Mouse (Mus musculus) forebrain, embryonic 13.5 days (tissue): ENCODE data around the gene Fam198b. TPM values are rescaled to one million over a fixed set of nuclear protein-coding genes. Genes with fewer than 3 reads are reported as not detected.
A peak's percentile ranks its signal among the peaks of the same experiment; 100 is the strongest.

Source experiments
- ATAC-seq: fragments of 200-750 bp; cut with Nextera tagmentation; 2 replicates; pipeline ENCODE4 v1.8.0; 2017
- H3K27ac ChIP-seq: fragments of 300-500 bp; sonication (generic); 2 replicates; pipeline ENCODE4 v1.5.1; 2015; ENCODE audit warnings: inconsistent platforms, mild to moderate bottlenecking, moderate library complexity
- H3K27me3 ChIP-seq: fragments of 300-500 bp; sonication (generic); 2 replicates; pipeline ENCODE4 v1.6.1; 2015; ENCODE audit warnings: mild to moderate bottlenecking, inconsistent platforms
- H3K36me3 ChIP-seq: fragments of 300-500 bp; sonication (generic); 2 replicates; pipeline ENCODE4 v1.6.1; 2015; ENCODE audit warnings: mild to moderate bottlenecking, inconsistent platforms; ENCODE audit not compliant: poor library complexity, severe bottlenecking
- H3K4me1 ChIP-seq: fragments of 300-500 bp; sonication (generic); 2 replicates; pipeline ENCODE4 v1.6.1; 2015; ENCODE audit warnings: inconsistent platforms
- H3K4me2 ChIP-seq: fragments of 300-500 bp; sonication (generic); 2 replicates; pipeline ENCODE4 v1.6.1; 2015; ENCODE audit warnings: inconsistent platforms, mild to moderate bottlenecking, moderate library complexity
- H3K4me3 ChIP-seq: fragments of 300-500 bp; sonication (generic); 2 replicates; pipeline ENCODE4 v1.5.1; 2015; ENCODE audit warnings: mild to moderate bottlenecking, inconsistent platforms
- H3K9ac ChIP-seq: fragments of 300-500 bp; sonication (generic); 2 replicates; pipeline ENCODE4 v1.6.1; 2015; ENCODE audit warnings: mild to moderate bottlenecking, inconsistent platforms
- H3K9me3 ChIP-seq: fragments of 300-500 bp; sonication (generic); replicated peaks from 2 replicates; pipeline ENCODE4 v1.6.1; 2016; ENCODE audit warnings: inconsistent platforms
- WGBS: fragments of 180-500 bp; shearing (Covaris S2); methylation state at CpG from one replicate; pipeline ENCODE4 v1.1.7; 2015; 5-methylcytosine and 5-hydroxymethylcytosine counted together
- polyA plus RNA-seq: library from polyadenylated mRNA; unstranded; fragments of >200 nt; fragmentation: Nextera tagmentation; extraction: Ambion mirVana; gene quantifications from 2 replicates; pipeline ENCODE4 v1.2.1, GENCODE M21; 2015

Fam198b gene
- 0.79 and 2.4 TPM in 2 replicates for polyA plus RNA-seq

DNA sequence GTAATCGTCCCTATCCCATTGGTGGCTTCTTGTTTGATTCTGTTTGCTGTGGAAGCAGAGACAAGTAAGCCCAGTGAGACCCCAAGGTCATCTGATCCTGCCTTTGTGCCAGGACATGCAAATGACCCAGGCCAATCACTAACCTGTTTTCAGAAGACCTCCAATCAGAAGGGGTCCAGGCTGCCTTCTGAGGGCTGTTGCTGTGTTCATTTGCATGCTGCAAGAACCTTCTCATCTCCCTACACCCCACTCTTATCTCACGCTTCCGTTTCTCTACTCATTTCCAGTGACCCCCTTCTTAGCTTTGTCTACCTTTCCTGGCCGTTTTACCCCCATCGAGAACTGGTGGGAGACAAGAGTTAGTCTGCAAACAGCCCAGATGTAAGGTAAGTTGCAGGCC lies at the start of gene Fam198b:
TSS of gene Fam198b (plus strand) at position 229 of the 400 bp plus-strand sequence.
- peaks cover 2% of the 10 kb centered on the region; the same call in 1 of the 2 replicates for H3K4me1 ChIP-seq
- H3K27ac ChIP-seq: no peak within 1 kb of the TSS
- no peak within 1 kb of the TSS for H3K4me2 ChIP-seq
- H3K36me3 ChIP-seq: no peaks in the 10 kb centered on the region
- no peaks in the 10 kb centered on the region for H3K9me3 ChIP-seq
- WGBS: 69% methylated on average over 5 of the region's 5 CpGs
- no peak within 1 kb of the TSS for H3K9ac ChIP-seq
- no peaks in the 10 kb centered on the region for H3K27me3 ChIP-seq
- ATAC-seq: no peak
- no peak within 1 kb of the TSS for H3K4me3 ChIP-seq

DNA sequence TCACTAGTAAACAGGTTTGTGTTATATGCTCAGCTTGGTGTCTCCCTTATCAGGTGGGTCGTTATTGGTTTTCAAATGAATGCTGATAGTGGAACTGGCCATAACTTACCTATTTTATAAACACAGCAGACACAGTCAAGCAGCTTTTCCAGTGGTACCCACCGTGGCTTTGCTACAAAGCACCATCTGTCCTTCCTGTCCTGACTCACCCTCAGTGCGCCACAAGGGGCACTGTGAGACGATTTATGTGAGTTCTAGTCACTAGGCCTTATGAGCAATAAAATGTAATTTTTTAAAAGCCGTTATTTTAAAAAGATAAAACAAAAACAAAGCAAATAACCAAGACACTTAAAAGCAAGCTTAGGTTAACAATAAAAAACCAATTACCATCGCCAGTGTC lies 45.6 kb upstream of the Fam198b start:
- WGBS: 59% methylated on average over 6 of the region's 6 CpGs

DNA sequence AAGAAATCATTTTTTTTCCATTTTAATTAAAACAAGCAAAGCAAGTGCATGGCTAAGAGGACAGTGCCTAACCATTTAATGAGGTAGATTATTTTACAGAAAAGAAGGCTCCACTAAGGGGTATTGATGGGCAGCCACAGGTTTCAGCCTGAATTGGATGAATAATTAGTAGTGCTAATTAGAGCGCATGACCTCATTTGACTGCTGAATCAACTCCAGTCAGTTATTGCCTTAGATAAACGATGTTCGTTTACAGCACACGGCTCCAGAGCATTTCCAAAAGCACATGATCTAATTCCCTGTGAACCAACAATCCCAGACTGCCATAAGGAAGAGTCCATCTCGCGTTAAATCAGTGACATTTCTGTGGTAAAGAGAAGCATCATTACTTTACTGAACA lies 42.9 kb upstream of the Fam198b start:
- Histone ChIP-seq H3K9ac (no peak overlapping the region), H3K4me2 (peak overlapping the region; percentile 67), H3K4me3 (peak overlapping the region; percentile 48), H3K27ac (no peak overlapping the region), H3K27me3 (no peaks in the 10 kb centered on the region), H3K4me1 (0 out of 2 replicates have a peak, but pooled peaks cover 2% of the 10 kb centered on the region), H3K36me3 (no peaks in the 10 kb centered on the region), H3K9me3 (no peaks in the 10 kb centered on the region)
- ATAC-seq: peak; percentile 67
- 20% methylated on average over 6 of the region's 6 CpGs for WGBS

More for the DNA sequence above, 45.6 kb upstream of the Fam198b start:
- Histone ChIP-seq H3K4me1 (0 out of 2 replicates have a peak, but pooled peaks cover 2% of the 10 kb centered on the region), H3K9me3 (no peaks in the 10 kb centered on the region), H3K4me3 (no peak overlapping the region), H3K27ac (no peak overlapping the region), H3K4me2 (no peak overlapping the region), H3K9ac (no peak overlapping the region), H3K36me3 (no peaks in the 10 kb centered on the region), H3K27me3 (no peaks in the 10 kb centered on the region)
- ATAC-seq: no peak; the same call in 1 of the 2 replicates

DNA sequence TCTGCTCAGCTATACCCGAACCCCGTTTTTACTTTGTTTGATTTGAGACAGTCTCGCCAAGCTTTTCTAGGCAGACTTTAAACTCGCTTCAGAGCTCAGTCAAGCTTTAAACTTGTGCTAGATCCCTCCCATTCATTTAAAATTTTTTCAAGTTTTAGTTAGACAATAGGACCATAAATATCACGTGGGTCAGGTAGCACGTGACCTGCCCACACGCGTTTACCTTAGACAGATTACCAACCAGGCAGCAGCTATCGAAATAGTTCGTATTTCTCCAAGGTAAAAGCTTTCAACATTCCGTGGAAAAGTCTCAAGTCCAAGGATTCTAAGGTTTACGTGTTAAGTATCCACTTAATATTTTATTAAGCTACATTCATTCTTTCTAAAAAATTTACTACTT lies 42.2 kb upstream of the Fam198b start:
- WGBS: 7% methylated on average over 12 of the region's 12 CpGs
- H3K36me3 ChIP-seq: no peaks in the 10 kb centered on the region
- no peak overlapping the region for H3K27ac ChIP-seq
- H3K9ac ChIP-seq: peak overlapping the region; percentile 60
- H3K4me2 ChIP-seq: peak overlapping the region; percentile 67
- peak; percentile 56; the same call in 1 of the 2 replicates for ATAC-seq
- H3K4me1 ChIP-seq: 0 out of 2 replicates have a peak, but pooled peaks cover 2% of the 10 kb centered on the region
- no peaks in the 10 kb centered on the region for H3K9me3 ChIP-seq
- no peaks in the 10 kb centered on the region for H3K27me3 ChIP-seq
- peak overlapping the region; percentile 48 for H3K4me3 ChIP-seq

DNA sequence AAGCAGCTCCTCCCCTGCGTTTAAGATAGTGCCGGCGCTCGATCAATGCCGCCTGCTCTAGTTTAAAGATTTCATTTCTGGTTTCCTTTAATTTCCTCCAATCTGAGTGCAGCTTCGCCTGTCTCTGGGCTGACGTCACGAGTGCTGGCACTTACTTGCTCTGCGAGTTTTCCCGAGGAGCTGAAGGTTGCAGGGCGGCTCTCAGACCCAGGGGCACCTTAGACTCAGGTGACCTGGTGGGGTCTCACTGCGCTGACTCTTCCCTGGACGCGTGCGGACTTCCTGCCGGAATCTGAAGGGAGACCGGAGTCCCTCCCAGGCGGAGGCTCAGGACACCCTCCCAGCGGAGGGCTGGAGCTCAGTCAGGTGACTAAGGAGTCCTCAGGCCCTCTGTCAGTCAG lies 41.7 kb upstream of the Fam198b start:
- H3K9ac ChIP-seq: peak overlapping the region; percentile 60
- peak overlapping the region; percentile 67 for H3K4me2 ChIP-seq
- H3K9me3 ChIP-seq: no peaks in the 10 kb centered on the region
- no peak overlapping the region for H3K27ac ChIP-seq
- no peaks in the 10 kb centered on the region for H3K36me3 ChIP-seq
- 1% methylated on average over 19 of the region's 19 CpGs for WGBS
- 0 out of 2 replicates have a peak, but pooled peaks cover 2% of the 10 kb centered on the region for H3K4me1 ChIP-seq
- no peaks in the 10 kb centered on the region for H3K27me3 ChIP-seq
- ATAC-seq: peak; percentile 89
- peak overlapping the region; percentile 48 for H3K4me3 ChIP-seq

DNA sequence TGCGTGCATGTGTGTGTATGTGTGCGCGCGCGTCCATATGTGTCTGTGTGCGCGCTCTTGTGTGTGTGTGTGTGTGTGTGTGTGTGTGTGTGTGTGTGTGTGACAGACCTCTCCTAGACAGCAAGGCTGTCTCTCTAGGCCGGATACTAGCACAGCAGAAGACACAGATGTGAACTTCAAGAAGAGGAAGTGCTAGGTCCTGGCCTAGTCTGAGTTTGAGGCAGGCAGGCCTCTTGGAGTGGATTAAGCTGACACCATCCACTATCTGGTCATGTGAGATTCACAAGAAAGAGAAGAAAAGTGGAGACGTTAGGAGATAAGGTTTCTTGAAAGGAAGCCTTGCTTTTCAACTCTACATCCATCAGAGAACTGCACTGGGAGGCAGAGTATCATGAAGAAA lies 40.3 kb upstream of the Fam198b start:
- Histone ChIP-seq H3K4me1 (0 out of 2 replicates have a peak, but pooled peaks cover 2% of the 10 kb centered on the region), H3K36me3 (no peaks in the 10 kb centered on the region), H3K4me3 (no peak overlapping the region), H3K27me3 (no peaks in the 10 kb centered on the region), H3K27ac (no peak overlapping the region), H3K9ac (no peak overlapping the region), H3K4me2 (no peak overlapping the region), H3K9me3 (no peaks in the 10 kb centered on the region)
- no peak for ATAC-seq
- 93% methylated on average over 9 of the region's 9 CpGs for WGBS

DNA sequence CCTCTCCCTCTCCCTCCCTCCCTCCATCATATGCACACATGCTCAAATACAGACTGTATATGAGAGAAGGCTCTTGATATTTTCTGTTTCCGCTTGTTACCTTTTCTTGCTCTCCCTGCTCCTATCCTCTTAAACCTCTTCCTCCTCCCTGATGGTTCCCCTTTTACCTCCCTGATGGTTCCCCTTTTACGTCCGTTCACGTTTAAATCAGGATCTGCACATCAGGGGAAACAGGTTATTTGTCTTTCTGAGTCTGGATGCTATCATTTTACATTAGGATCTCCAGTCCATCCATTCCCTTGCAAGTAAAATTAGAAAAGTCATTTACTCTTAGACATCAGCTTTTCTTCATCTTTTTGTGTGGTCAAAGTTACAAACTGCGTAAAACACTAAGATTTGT lies 37.7 kb upstream of the Fam198b start:
- Histone ChIP-seq H3K36me3 (no peaks in the 10 kb centered on the region), H3K4me2 (no peak overlapping the region), H3K9ac (no peak overlapping the region), H3K9me3 (no peaks in the 10 kb centered on the region), H3K4me3 (no peak overlapping the region), H3K27ac (no peak overlapping the region), H3K27me3 (no peaks in the 10 kb centered on the region), H3K4me1 (no peaks in the 10 kb centered on the region)
- ATAC-seq: no peak
- 85% methylated on average over 5 of the region's 5 CpGs for WGBS

DNA sequence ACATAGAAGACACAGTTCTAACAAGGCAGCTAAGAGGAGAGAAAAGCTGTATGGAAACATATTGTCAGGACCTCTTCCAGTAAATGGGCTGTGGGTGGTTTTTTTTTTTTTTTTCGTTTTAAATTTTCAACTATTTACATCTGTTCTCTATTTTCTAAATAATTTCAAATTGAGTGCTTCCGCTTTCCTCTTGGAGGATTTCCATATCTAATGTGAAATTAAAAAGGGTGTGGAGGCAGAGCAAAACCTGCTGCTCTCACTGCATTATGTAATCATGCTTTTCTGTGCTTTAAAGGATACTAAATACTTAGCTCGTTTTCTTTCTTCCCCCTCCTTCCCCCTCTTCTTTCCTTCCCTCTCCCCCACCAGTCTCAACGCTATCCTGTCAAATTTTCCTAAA lies 35.5 kb upstream of the Fam198b start:
- H3K9ac ChIP-seq: no peak overlapping the region
- no peak for ATAC-seq
- H3K4me3 ChIP-seq: no peak overlapping the region
- H3K9me3 ChIP-seq: no peaks in the 10 kb centered on the region
- H3K27me3 ChIP-seq: no peaks in the 10 kb centered on the region
- no peaks in the 10 kb centered on the region for H3K4me1 ChIP-seq
- no peak overlapping the region for H3K27ac ChIP-seq
- WGBS: 32% methylated on average over 4 of the region's 4 CpGs
- no peaks in the 10 kb centered on the region for H3K36me3 ChIP-seq
- H3K4me2 ChIP-seq: no peak overlapping the region

DNA sequence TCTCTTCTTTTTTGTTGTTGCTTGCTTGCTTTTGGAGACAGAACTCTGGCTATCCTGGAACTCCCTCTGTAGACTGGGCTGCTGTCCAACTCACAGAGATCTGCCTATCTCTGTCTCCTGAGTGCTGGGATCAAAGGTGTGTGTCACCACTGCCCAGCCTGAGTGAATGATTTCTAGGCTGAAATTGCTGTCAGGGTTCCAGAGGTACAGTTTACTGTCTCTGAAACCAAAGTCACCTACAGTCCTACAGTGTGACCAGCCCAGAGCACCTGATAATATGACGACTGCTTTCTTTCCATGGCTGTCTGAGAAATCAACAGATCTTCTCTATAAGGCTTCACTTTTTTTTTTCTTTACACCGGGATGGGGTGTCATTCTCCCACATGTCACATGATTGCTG lies 34.7 kb upstream of the Fam198b start:
- Histone ChIP-seq H3K36me3 (no peaks in the 10 kb centered on the region), H3K27ac (no peak overlapping the region), H3K4me3 (no peak overlapping the region), H3K9me3 (no peaks in the 10 kb centered on the region), H3K4me1 (no peaks in the 10 kb centered on the region), H3K4me2 (no peak overlapping the region), H3K9ac (no peak overlapping the region), H3K27me3 (no peaks in the 10 kb centered on the region)
- no peak for ATAC-seq
- WGBS: 88% methylated on average over 2 of the region's 2 CpGs

DNA sequence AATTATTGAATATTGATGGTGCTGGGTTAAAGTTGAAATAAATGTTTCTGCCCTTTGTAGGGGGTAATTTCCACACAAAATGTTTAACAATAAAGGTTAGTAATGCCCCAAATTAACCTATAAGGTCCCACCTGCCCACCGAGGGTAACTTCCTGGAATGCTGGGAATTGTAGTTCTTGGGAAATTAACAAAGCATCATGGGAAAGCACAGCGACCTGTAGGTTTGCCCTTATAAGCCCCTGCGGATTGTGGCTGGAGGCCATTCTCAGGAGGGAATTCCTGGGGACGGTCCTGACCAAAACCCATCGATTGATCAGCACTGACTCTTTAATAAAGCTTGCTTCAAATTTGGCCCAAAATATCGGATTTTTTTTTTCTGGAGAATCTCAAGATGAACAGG lies 33.7 kb upstream of the Fam198b start:
- no peak overlapping the region for H3K9ac ChIP-seq
- no peaks in the 10 kb centered on the region for H3K4me1 ChIP-seq
- 43% methylated on average over 6 of the region's 6 CpGs for WGBS
- H3K4me2 ChIP-seq: no peak overlapping the region
- no peaks in the 10 kb centered on the region for H3K36me3 ChIP-seq
- H3K4me3 ChIP-seq: no peak overlapping the region
- H3K9me3 ChIP-seq: no peaks in the 10 kb centered on the region
- no peak overlapping the region for H3K27ac ChIP-seq
- no peak for ATAC-seq
- H3K27me3 ChIP-seq: no peaks in the 10 kb centered on the region

DNA sequence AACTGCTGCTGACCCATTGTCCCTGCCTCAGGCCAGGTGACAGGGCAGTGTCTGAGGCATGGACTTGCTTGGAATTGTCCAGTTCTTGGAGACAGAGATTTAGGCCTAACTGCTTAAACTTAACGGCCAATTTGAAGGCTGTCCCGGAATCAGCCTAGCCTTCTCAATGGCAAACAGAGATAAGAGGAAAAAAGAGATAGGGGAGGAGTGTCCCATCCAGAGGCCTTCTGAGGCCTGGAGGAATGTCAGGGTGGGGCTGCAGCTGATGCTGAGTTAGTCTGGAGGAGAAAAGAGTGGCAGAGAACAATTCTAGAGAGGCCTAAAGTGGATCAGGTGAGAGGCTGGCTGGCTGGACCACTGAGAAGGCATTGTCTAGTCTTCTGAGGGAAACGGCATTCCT lies 32.2 kb upstream of the Fam198b start:
- 84% methylated on average over 3 of the region's 3 CpGs for WGBS
- H3K36me3 ChIP-seq: no peaks in the 10 kb centered on the region
- no peak overlapping the region for H3K9ac ChIP-seq
- no peak overlapping the region for H3K27ac ChIP-seq
- no peaks in the 10 kb centered on the region for H3K27me3 ChIP-seq
- H3K4me1 ChIP-seq: no peaks in the 10 kb centered on the region
- ATAC-seq: no peak
- H3K9me3 ChIP-seq: no peaks in the 10 kb centered on the region
- no peak overlapping the region for H3K4me2 ChIP-seq
- H3K4me3 ChIP-seq: no peak overlapping the region

DNA sequence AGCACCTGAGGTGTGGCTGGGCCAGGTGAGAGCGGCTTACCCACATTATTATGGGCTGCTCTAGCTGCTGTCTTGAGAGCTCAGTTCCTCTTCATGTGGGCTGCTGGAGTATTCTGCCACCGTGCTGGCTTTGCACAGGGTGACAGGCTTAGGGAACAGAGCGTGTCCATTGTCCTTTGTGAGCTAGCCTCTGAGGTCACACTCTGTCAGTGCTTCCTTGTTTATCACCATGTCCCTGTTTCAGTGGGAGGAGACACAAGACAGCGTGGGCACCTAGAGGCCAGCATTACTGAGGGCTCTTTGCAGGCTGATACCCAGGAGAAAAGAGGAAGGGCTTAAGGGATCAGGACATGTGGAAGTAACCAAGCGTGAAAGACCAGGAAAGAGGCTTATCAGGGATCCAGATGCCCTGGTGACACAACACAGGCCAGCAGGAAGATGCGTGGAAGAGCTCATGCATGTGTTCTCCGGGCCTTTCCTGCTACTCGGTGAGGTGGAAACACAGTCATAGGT lies 31.6 kb upstream of the Fam198b start, which contains the start of gene Tmem144:
TSS of gene Tmem144 (minus strand) at position 120 of the 513 bp plus-strand sequence.
- no peak for ATAC-seq

DNA sequence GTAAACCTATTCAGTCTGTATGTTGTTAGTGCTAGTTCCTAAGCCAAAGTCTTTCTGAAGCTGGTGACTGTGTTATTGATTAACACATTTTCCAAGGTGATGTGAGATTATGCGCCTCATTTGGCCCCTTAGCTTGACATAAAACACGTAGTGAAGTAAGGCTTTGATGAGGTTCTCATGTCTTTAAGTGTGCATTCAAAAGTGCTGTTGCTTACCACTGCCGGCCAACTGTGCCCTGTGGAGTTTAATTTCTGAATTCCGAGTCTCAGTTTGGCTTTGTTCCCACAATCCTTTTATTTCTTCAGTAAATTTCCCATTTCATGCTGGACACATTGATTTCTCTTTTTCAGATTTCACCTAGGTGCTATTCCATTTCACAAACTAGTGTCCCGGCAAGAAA lies 26.6 kb upstream of the Fam198b start:
- Histone ChIP-seq H3K9ac (no peak overlapping the region), H3K27ac (no peak overlapping the region), H3K4me2 (no peak overlapping the region), H3K4me1 (peaks cover 11% of the 10 kb centered on the region; the same call in 1 of the 2 replicates), H3K4me3 (no peak overlapping the region), H3K27me3 (no peaks in the 10 kb centered on the region), H3K9me3 (no peaks in the 10 kb centered on the region), H3K36me3 (no peaks in the 10 kb centered on the region)
- ATAC-seq: no peak
- 45% methylated on average over 5 of the region's 5 CpGs for WGBS

More for the DNA sequence above, 31.6 kb upstream of the Fam198b start, which contains the start of gene Tmem144:
- WGBS: 38% methylated on average over 8 of the region's 8 CpGs
- no peaks in the 10 kb centered on the region for H3K9me3 ChIP-seq
- 0 out of 2 replicates have a peak, but pooled peaks cover 4% of the 10 kb centered on the region for H3K4me1 ChIP-seq
- no peak within 1 kb of the TSS for H3K4me3 ChIP-seq
- H3K9ac ChIP-seq: no peak within 1 kb of the TSS
- H3K36me3 ChIP-seq: no peaks in the 10 kb centered on the region
- H3K27ac ChIP-seq: no peak within 1 kb of the TSS
- H3K4me2 ChIP-seq: no peak within 1 kb of the TSS
- no peaks in the 10 kb centered on the region for H3K27me3 ChIP-seq
